Comparison of ENCODE assay signal across 8 mouse cellular contexts in genomic region chr5:100430076-100430390, GRCm38 (mm10). TPM values are rescaled to one million over a fixed set of nuclear protein-coding genes. Genes with fewer than 3 reads are reported as not detected.
DNase-seq lines count a peak whose midpoint lies in the region; ATAC-seq and TF ChIP-seq lines count a peak whose summit lies in the region.

No protein-coding gene starts in this region.

- TF ChIP-seq POLR2A in cerebellum, adult 2 months (IDR thresholded peaks at IDR 0.05; ENCODE audit: borderline replicate concordance, insufficient read depth, low read length), result no peak
- no peak for TF ChIP-seq POLR2A in thymus, adult 2 months (IDR thresholded peaks at IDR 0.05; ENCODE audit: control insufficient read depth, extremely low read depth, insufficient read depth, low read length, poor library complexity)

- peak overlapping the region; percentile 97 for H3K4me2 ChIP-seq in liver, embryonic 11.5 days
- peak overlapping the region; percentile 76 for H3K4me2 ChIP-seq in stomach, embryonic 16.5 days (ENCODE audit: low read depth, low read length)

- H3K36me3 ChIP-seq in thymus, adult 2 months (ENCODE audit: control insufficient read depth, insufficient read depth, low read length), result no peaks in the 10 kb centered on the region
- H3K36me3 ChIP-seq in liver, embryonic 11.5 days (ENCODE audit: control insufficient read depth, insufficient read depth, low read length), result peaks cover 21% of the 10 kb centered on the region
- H3K36me3 ChIP-seq in stomach, embryonic 16.5 days (ENCODE audit: control insufficient read depth, insufficient read depth, low read length), result peaks cover 7% of the 10 kb centered on the region; the same call in 1 of the 2 replicates

- WGBS in cerebellum, adult 2 months, result 3% methylated on average over 11 of the region's 11 CpGs
- 5% methylated on average over 11 of the region's 11 CpGs for WGBS in thymus, adult 2 months
- WGBS in liver, embryonic 11.5 days, result 4% methylated on average over 11 of the region's 11 CpGs
- 4% methylated on average over 11 of the region's 11 CpGs for WGBS in stomach, embryonic 16.5 days

- no peaks in the 10 kb centered on the region for H3K9me3 ChIP-seq in liver, embryonic 11.5 days (ENCODE audit: control insufficient read depth, low read length)
- no peaks in the 10 kb centered on the region for H3K9me3 ChIP-seq in stomach, embryonic 16.5 days (replicated peaks; ENCODE audit: control insufficient read depth, low read length)

- no peaks in the 10 kb centered on the region for H3K27me3 ChIP-seq in cerebellum, adult 2 months (ENCODE audit: control insufficient read depth, insufficient read depth, low read length)
- no peaks in the 10 kb centered on the region for H3K27me3 ChIP-seq in thymus, adult 2 months (ENCODE audit: control insufficient read depth, insufficient read depth, low read length)
- no peaks in the 10 kb centered on the region for H3K27me3 ChIP-seq in liver, embryonic 11.5 days (replicated peaks; ENCODE audit: control insufficient read depth, insufficient read depth, low read length)
- no peaks in the 10 kb centered on the region for H3K27me3 ChIP-seq in stomach, embryonic 16.5 days (ENCODE audit: control insufficient read depth, insufficient read depth, low read length)

- no peak for DNase-seq in cerebellum, adult 2 months
- DNase-seq in cerebellum, postnatal 10 days, result no peak
- peak; percentile 18 for DNase-seq in thymus, adult 2 months
- no peak for DNase-seq in thymus, postnatal 25 days
- no peak for DNase-seq in liver, embryonic 11.5 days (ENCODE audit: low spot score)
- no peak for DNase-seq in urinary bladder, postnatal 14 days (ENCODE audit: low spot score)
- DNase-seq in adrenal gland, postnatal 25 days, result no peak

- peaks cover 6% of the 10 kb centered on the region for H3K4me1 ChIP-seq in cerebellum, adult 2 months (ENCODE audit: control insufficient read depth, insufficient read depth, low read length)
- peaks cover 15% of the 10 kb centered on the region for H3K4me1 ChIP-seq in thymus, adult 2 months (replicated peaks; ENCODE audit: control insufficient read depth, insufficient read depth, low read length)
- H3K4me1 ChIP-seq in liver, embryonic 11.5 days (replicated peaks; ENCODE audit: control insufficient read depth, insufficient read depth, low read length), result peaks cover 29% of the 10 kb centered on the region
- peaks cover 23% of the 10 kb centered on the region for H3K4me1 ChIP-seq in stomach, embryonic 16.5 days (ENCODE audit: control insufficient read depth, insufficient read depth, low read length)

- peak overlapping the region; percentile 95 for H3K9ac ChIP-seq in liver, embryonic 11.5 days (ENCODE audit: low read depth, low read length)
- peak overlapping the region; percentile 88 for H3K9ac ChIP-seq in stomach, embryonic 16.5 days (ENCODE audit: low read length)

- TF ChIP-seq CTCF in cerebellum, adult 2 months (IDR thresholded peaks at IDR 0.05; ENCODE audit: borderline replicate concordance, insufficient read depth, low read depth, low read length), result no peak
- TF ChIP-seq CTCF in thymus, adult 2 months (IDR thresholded peaks at IDR 0.05; ENCODE audit: borderline replicate concordance, control insufficient read depth, extremely low read depth, insufficient read depth, low read length, poor library complexity), result no peak

- peak overlapping the region; percentile 72 for H3K4me3 ChIP-seq in cerebellum, adult 2 months (replicated peaks; ENCODE audit: insufficient read depth, low read depth, low read length)
- peak overlapping the region; percentile 90 for H3K4me3 ChIP-seq in thymus, adult 2 months (ENCODE audit: control insufficient read depth, insufficient read depth, low read length)
- H3K4me3 ChIP-seq in liver, embryonic 11.5 days (ENCODE audit: low read depth, low read length), result peak overlapping the region; percentile 76
- peak overlapping the region; percentile 75 for H3K4me3 ChIP-seq in stomach, embryonic 16.5 days (replicated peaks; ENCODE audit: low read length)

- ATAC-seq in liver, embryonic 11.5 days (replicated peaks; ENCODE audit: low FRiP score), result 0 out of 2 replicates have a peak, but pooled peaks have one; percentile 11
- ATAC-seq in stomach, embryonic 16.5 days (ENCODE audit: insufficient read depth, low FRiP score), result no peak

- no peak overlapping the region for H3K27ac ChIP-seq in cerebellum, adult 2 months (ENCODE audit: insufficient read depth, low read length)
- H3K27ac ChIP-seq in thymus, adult 2 months (ENCODE audit: control insufficient read depth, insufficient read depth, low read length), result no peak overlapping the region
- H3K27ac ChIP-seq in liver, embryonic 11.5 days (ENCODE audit: low read depth, low read length), result peak overlapping the region; percentile 73
- peak overlapping the region; percentile 92 for H3K27ac ChIP-seq in stomach, embryonic 16.5 days (ENCODE audit: low read length)

RNA-seq across cellular contexts. Expression of gene Sec31a, which starts 14.0 kb away (rescaled TPM):
- 117 and 129 TPM in 2 replicates for polyA plus RNA-seq in cerebellum, adult 2 months (2012; rRNA removed)
- polyA plus RNA-seq in thymus, adult 2 months (2012; rRNA removed), result 222 and 264 TPM in 2 replicates
- 125 and 131 TPM in 2 replicates for polyA plus RNA-seq in liver, embryonic 11.5 days (2014; fragmentation: Nextera tagmentation; extraction: Ambion mirVana)
- 189 and 205 TPM in 2 replicates for polyA plus RNA-seq in stomach, embryonic 16.5 days (2015; fragmentation: Nextera tagmentation; extraction: Ambion mirVana)
- 156 and 198 TPM in 2 replicates for total RNA-seq in adrenal gland, postnatal 25 days (2021)

Comparison
In these comparisons a context has a peak if more than half of its experiments do, and no peak if none do; other contexts are left out.
1. H3K27ac ChIP-seq: peak in liver, embryonic 11.5 days (single experiment) and stomach, embryonic 16.5 days (single experiment); none in cerebellum, adult 2 months (single experiment) and thymus, adult 2 months (single experiment).
2. Peak in every context shown above with its lines, with median percentiles within 50 percentile points of each other: H3K4me3 ChIP-seq.